Mouse (Mus musculus): ENCODE measurements around the gene Gm9045. TPM values are rescaled to one million over a fixed set of nuclear protein-coding genes. Genes with fewer than 3 reads are reported as not detected.

Gm9045 gene
- polyA plus RNA-seq (2014; fragmentation: Illumina TruSeq; extraction: RNeasy Lipid Tissue Mini Kit (QIAGEN cat#74804); ENCODE audit: insufficient read depth, low read depth, low replicate concordance), result not detected

DNA sequence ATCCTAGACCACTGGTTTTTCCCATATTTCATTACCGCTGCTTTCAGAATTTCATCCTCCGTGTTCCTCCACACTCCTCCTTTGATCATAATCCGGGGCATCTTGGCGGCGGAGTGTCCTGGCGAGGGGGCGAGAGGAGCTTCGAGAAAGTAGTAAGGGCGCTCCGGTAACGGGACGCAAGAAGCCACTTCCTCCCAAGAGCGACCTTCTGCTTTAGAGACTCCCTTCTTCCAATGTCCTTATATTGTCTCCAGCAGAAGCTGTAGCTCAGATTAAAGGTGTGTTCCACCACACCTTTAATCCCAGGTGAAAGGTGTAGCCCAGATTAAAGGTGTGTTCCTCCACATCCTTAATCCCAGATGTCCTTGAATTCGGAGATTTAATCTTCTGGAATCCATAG lies at the start of gene Gm9045:
TSS of gene Gm9045 (minus strand) at position 101 of the 400 bp plus-strand sequence.

DNA sequence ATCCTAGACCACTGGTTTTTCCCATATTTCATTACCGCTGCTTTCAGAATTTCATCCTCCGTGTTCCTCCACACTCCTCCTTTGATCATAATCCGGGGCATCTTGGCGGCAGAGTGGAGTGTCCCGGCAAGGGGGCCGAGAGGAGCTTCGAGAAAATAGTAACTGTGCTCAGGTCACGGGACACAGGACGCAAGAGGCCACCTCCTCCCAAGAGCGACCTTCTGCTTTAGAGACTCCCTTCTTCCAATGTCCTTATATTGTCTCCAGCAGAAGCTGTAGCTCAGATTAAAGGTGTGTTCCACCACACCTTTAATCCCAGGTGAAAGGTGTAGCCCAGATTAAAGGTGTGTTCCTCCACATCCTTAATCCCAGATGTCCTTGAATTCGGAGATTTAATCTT lies 16.4 kb upstream of the Gm9045 start, which contains the start of gene Gm9049:
TSS of gene Gm9049 (minus strand) at position 101 of the 400 bp plus-strand sequence.

DNA sequence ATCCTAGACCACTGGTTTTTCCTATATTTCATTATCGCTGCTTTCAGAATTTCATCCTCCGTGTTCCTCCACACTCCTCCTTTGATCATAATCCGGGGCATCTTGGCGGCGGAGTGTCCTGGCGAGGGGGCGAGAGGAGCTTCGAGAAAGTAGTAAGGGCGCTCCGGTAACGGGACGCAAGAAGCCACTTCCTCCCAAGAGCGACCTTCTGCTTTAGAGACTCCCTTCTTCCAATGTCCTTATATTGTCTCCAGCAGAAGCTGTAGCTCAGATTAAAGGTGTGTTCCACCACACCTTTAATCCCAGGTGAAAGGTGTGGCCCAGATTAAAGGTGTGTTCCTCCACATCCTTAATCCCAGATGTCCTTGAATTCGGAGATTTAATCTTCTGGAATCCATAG lies 10.9 kb upstream of the Gm9045 start, which contains the start of gene Gm9048:
TSS of gene Gm9048 (minus strand) at position 101 of the 400 bp plus-strand sequence.

DNA sequence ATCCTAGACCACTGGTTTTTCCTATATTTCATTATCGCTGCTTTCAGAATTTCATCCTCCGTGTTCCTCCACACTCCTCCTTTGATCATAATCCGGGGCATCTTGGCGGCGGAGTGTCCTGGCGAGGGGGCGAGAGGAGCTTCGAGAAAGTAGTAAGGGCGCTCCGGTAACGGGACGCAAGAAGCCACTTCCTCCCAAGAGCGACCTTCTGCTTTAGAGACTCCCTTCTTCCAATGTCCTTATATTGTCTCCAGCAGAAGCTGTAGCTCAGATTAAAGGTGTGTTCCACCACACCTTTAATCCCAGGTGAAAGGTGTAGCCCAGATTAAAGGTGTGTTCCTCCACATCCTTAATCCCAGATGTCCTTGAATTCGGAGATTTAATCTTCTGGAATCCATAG lies 5.5 kb upstream of the Gm9045 start, which contains the start of gene Gm9046:
TSS of gene Gm9046 (minus strand) at position 101 of the 400 bp plus-strand sequence.

DNA sequence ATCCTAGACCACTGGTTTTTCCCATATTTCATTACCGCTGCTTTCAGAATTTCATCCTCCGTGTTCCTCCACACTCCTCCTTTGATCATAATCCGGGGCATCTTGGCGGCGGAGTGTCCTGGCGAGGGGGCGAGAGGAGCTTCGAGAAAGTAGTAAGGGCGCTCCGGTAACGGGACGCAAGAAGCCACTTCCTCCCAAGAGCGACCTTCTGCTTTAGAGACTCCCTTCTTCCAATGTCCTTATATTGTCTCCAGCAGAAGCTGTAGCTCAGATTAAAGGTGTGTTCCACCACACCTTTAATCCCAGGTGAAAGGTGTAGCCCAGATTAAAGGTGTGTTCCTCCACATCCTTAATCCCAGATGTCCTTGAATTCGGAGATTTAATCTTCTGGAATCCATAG lies 5.3 kb downstream of the Gm9045 start, which contains the start of gene Gm9044:
TSS of gene Gm9044 (minus strand) at position 101 of the 400 bp plus-strand sequence.

DNA sequence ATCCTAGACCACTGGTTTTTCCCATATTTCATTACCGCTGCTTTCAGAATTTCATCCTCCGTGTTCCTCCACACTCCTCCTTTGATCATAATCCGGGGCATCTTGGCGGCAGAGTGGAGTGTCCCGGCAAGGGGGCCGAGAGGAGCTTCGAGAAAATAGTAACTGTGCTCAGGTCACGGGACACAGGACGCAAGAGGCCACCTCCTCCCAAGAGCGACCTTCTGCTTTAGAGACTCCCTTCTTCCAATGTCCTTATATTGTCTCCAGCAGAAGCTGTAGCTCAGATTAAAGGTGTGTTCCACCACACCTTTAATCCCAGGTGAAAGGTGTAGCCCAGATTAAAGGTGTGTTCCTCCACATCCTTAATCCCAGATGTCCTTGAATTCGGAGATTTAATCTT lies 10.8 kb downstream of the Gm9045 start, which contains the start of gene Gm9040:
TSS of gene Gm9040 (minus strand) at position 101 of the 400 bp plus-strand sequence.

DNA sequence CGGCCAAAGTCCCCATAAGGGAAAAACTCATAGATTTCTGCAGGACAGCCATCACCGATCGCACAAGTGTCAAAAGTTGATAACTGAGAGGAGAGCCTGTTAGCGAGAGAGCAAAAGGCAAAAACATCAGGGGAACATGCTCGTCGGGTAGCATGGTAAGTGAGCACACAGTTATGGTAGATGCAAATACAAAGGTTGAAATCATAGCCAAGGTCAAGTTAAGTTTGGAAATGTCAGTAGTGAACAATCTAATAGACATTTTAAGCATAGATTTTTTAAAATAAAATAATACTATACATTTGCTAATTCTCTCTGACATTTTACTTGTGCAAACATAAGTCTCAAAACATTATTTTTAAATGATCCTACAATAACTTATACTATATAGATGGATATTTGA lies 42.7 kb downstream of the Gm9045 start, which contains the start of gene Iltifb:
TSS of gene Iltifb (minus strand) at position 101 of the 400 bp plus-strand sequence.

Other genes starting within 250 kb of the Gm9045 start
- gene Mdm1, start 196.0 kb downstream of the Gm9045 start, polyA plus RNA-seq (2014; fragmentation: Illumina TruSeq; extraction: RNeasy Lipid Tissue Mini Kit (QIAGEN cat#74804); ENCODE audit: insufficient read depth, low read depth, low replicate concordance), result 8.1 TPM
- not detected for gene Il22, start 132.9 kb downstream of the Gm9045 start, polyA plus RNA-seq (2014; fragmentation: Illumina TruSeq; extraction: RNeasy Lipid Tissue Mini Kit (QIAGEN cat#74804); ENCODE audit: insufficient read depth, low read depth, low replicate concordance)
- gene Gm32717, start 97.1 kb downstream of the Gm9045 start, polyA plus RNA-seq (2014; fragmentation: Illumina TruSeq; extraction: RNeasy Lipid Tissue Mini Kit (QIAGEN cat#74804); ENCODE audit: insufficient read depth, low read depth, low replicate concordance), result not detected
- not detected for gene Gm32802, start 79.1 kb downstream of the Gm9045 start, polyA plus RNA-seq (2014; fragmentation: Illumina TruSeq; extraction: RNeasy Lipid Tissue Mini Kit (QIAGEN cat#74804); ENCODE audit: insufficient read depth, low read depth, low replicate concordance)
- gene Iltifb, start 42.8 kb downstream of the Gm9045 start, polyA plus RNA-seq (2014; fragmentation: Illumina TruSeq; extraction: RNeasy Lipid Tissue Mini Kit (QIAGEN cat#74804); ENCODE audit: insufficient read depth, low read depth, low replicate concordance), result not detected
- not detected for gene Gm9040, start 10.9 kb downstream of the Gm9045 start, polyA plus RNA-seq (2014; fragmentation: Illumina TruSeq; extraction: RNeasy Lipid Tissue Mini Kit (QIAGEN cat#74804); ENCODE audit: insufficient read depth, low read depth, low replicate concordance)
- gene Gm9044, start 5.4 kb downstream of the Gm9045 start, polyA plus RNA-seq (2014; fragmentation: Illumina TruSeq; extraction: RNeasy Lipid Tissue Mini Kit (QIAGEN cat#74804); ENCODE audit: insufficient read depth, low read depth, low replicate concordance), result not detected
- gene Gm9046, start 5.4 kb upstream of the Gm9045 start, polyA plus RNA-seq (2014; fragmentation: Illumina TruSeq; extraction: RNeasy Lipid Tissue Mini Kit (QIAGEN cat#74804); ENCODE audit: insufficient read depth, low read depth, low replicate concordance), result not detected
- not detected for gene Gm9048, start 10.8 kb upstream of the Gm9045 start, polyA plus RNA-seq (2014; fragmentation: Illumina TruSeq; extraction: RNeasy Lipid Tissue Mini Kit (QIAGEN cat#74804); ENCODE audit: insufficient read depth, low read depth, low replicate concordance)
- gene Gm9049, start 16.3 kb upstream of the Gm9045 start, polyA plus RNA-seq (2014; fragmentation: Illumina TruSeq; extraction: RNeasy Lipid Tissue Mini Kit (QIAGEN cat#74804); ENCODE audit: insufficient read depth, low read depth, low replicate concordance), result not detected
- gene Ifng, start 103.2 kb upstream of the Gm9045 start, polyA plus RNA-seq (2014; fragmentation: Illumina TruSeq; extraction: RNeasy Lipid Tissue Mini Kit (QIAGEN cat#74804); ENCODE audit: insufficient read depth, low read depth, low replicate concordance), result 0.85 TPM

All from lung, adult 10 weeks (tissue).